Mouse (Mus musculus) hindlimb bud, embryonic 11.5 days (tissue): ENCODE measurements around the gene Lalba.
"Not testable (repeated sequence)": the region's sequence is repeated elsewhere in the genome, so short reads cannot be mapped to it uniquely, and the experiment has no call there.

Experiments
- DNase-seq: peaks from one replicate; pipeline ENCODE4 v3.0.0-alpha.2; 2012; ENCODE audit warnings: low read depth, low spot score; ENCODE audit errors: extremely low spot score

Gene Lalba

GRCm38 (mm10) chr15:98497631-98498030 is 15.1 kb upstream of the Lalba start:
- DNase-seq: no peak

- DNase-seq: no peak
Observed at GRCm38 (mm10) chr15:98492102-98492501, 9.6 kb upstream of the Lalba start, which contains the start of gene Olfr279. Gene Olfr279, plus strand, starts transcription at chr15:98492402.

GRCm38 (mm10) chr15:98491332-98491731 is 8.8 kb upstream of the Lalba start:
- DNase-seq: no peak

- no peak for DNase-seq
Observed at GRCm38 (mm10) chr15:98486433-98487021, 4.0 kb upstream of the Lalba start.

GRCm38 (mm10) chr15:98483907-98484886 is 1.7 kb upstream of the Lalba start:
- no peak for DNase-seq

- DNase-seq: no peak
Observed at GRCm38 (mm10) chr15:98479568-98480102, 2.9 kb downstream of the Lalba start.

- no peak for DNase-seq
Observed at GRCm38 (mm10) chr15:98476281-98476680, 6.2 kb downstream of the Lalba start.

- DNase-seq: no peak
Observed at GRCm38 (mm10) chr15:98475382-98475781, 7.1 kb downstream of the Lalba start.

- DNase-seq: no peak
Observed at GRCm38 (mm10) chr15:98474958-98475357, 7.6 kb downstream of the Lalba start.

GRCm38 (mm10) chr15:98471539-98471938 is 11.0 kb downstream of the Lalba start:
- DNase-seq: no peak

- DNase-seq: no peak
Observed at GRCm38 (mm10) chr15:98469596-98469995, 12.9 kb downstream of the Lalba start, which contains the start of gene OR5BS1P. Gene OR5BS1P, plus strand, starts transcription at chr15:98469896.

GRCm38 (mm10) chr15:98452288-98452687 is 30.2 kb downstream of the Lalba start, which contains the start of gene Olfr281:
Gene Olfr281, plus strand, starts transcription at chr15:98452588.
- DNase-seq: no peak

GRCm38 (mm10) chr15:98448521-98448920 is 34.0 kb downstream of the Lalba start:
- DNase-seq: no peak

- no peak for DNase-seq
Observed at GRCm38 (mm10) chr15:98444561-98444960, 38.0 kb downstream of the Lalba start.

GRCm38 (mm10) chr15:98430925-98431324 is 51.6 kb downstream of the Lalba start, which contains the start of gene Olfr282:
Gene Olfr282, plus strand, starts transcription at chr15:98431225.
- not testable (repeated sequence) for DNase-seq
